Mouse (Mus musculus) T-helper 1 cell (primary cell): Measurements from ENCODE around the gene Tet3.

ENCODE experiments used
- in situ Hi-C: fragments of 300-600 bp; cut with MboI, MseI; formaldehyde crosslinking; loops from one replicate; pipeline ENCODE4 v1.15.1; 2025; ENCODE audit warnings: high pct_unique_total_duplicates

Tet3 gene

GRCm38 (mm10) chr6:83440510-83441258, 18.2 kb downstream of the Tet3 start:
- in situ Hi-C loops: no loop called here

DNA sequence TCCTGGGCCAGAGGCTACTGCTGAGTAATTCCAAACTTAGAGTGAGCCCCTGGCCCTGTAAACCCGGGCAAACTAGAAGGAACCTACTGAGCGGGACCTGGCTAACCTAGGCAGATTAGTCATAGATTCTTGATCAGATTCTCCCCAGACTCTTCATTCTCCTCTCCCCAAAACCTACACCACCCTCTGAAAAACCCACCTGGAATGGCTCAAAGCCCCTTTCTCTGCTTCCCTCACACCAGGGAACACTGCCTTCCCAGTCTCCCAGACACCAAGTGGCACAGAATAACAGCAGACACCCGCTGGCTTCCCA, 18.7 kb downstream of the Tet3 start:
- in situ Hi-C loops: no loop called here

- in situ Hi-C loops: no loop called here
These were observed 19.1 kb downstream of the Tet3 start for GRCm38 (mm10) chr6:83439781-83440180.

DNA sequence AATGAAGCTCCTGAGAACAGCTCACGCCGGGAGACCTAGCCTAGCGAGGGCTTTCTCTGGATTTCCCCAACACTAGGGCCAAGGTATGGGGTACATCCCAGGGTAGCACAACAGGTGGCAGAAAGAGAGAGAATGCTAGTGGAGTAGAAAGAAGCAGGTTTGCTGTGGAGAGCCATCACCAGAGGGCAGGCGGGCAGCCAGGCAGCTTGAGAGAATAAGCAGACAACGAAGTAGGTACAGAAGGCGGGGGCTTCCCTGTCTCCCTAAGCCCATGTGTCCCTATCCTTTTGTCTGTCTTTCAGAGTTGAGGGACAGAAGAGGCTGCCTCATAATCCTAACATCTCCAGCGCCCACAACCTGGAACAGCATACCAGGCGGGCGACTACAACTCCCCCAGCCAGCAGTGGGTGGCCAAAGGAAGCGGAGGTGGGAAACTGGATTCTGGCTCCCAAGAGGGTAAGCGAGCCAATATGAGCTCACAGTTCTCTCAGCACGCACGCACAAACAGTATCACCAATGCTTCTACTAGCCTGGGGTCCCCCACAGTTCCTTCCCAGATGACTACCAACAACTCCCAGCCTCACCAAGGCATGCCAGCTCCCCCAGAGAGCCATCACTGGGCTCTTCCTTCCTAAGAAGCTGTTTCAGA, 19.6 kb downstream of the Tet3 start:
- in situ Hi-C loops: no loop called here

GRCm38 (mm10) chr6:83438584-83438983, 20.3 kb downstream of the Tet3 start:
- in situ Hi-C loops: no loop called here

DNA sequence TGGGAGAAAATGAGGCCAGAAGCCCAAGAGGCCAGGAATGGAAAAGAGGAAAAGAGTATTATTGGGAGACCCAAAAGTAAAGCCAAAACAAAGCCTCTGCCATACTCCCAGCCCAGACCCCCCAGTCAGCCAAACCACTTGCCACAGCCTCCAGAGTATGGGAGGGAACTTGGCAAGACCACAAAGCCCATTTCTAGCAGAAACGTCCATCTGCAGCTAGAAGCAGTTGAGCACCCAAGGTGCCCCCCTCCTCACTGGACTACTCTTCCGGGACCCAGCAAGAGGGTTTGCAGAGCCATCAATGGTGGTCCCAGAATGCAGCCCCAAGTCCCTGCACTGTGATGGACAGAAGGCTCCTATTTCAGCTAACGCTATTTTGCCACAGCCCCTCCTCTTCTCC, 21.1 kb downstream of the Tet3 start:
- in situ Hi-C loops: no loop called here

GRCm38 (mm10) chr6:83437225-83437624, 21.7 kb downstream of the Tet3 start:
- in situ Hi-C loops: no loop called here

DNA sequence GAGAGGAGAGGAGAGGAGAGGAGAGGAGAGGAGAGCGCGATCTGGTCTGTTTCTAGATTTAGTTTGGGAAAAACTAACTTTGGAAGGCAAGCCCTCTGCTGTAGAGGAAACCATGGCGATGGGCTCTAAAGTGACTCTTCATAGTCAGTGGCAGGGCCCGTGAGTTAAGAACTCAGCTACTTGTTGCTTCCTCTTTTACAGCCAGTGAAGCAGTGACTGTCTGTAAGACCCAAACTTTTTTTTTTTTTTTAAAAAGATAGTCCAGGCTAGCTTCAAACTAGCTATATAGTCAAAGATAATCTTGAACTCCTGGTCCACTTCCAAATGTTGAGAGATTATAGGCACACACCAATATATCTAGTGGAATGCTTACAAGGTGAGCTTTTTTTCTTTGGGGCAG, 22.3 kb downstream of the Tet3 start:
- in situ Hi-C loops: no loop called here

- in situ Hi-C loops: no loop called here
These were observed 23.7 kb downstream of the Tet3 start for GRCm38 (mm10) chr6:83435174-83435573.

GRCm38 (mm10) chr6:83433546-83433945, 25.3 kb downstream of the Tet3 start:
- in situ Hi-C loops: no loop called here

- in situ Hi-C loops: no loop called here
These were observed 25.9 kb downstream of the Tet3 start for GRCm38 (mm10) chr6:83432966-83433365.

DNA sequence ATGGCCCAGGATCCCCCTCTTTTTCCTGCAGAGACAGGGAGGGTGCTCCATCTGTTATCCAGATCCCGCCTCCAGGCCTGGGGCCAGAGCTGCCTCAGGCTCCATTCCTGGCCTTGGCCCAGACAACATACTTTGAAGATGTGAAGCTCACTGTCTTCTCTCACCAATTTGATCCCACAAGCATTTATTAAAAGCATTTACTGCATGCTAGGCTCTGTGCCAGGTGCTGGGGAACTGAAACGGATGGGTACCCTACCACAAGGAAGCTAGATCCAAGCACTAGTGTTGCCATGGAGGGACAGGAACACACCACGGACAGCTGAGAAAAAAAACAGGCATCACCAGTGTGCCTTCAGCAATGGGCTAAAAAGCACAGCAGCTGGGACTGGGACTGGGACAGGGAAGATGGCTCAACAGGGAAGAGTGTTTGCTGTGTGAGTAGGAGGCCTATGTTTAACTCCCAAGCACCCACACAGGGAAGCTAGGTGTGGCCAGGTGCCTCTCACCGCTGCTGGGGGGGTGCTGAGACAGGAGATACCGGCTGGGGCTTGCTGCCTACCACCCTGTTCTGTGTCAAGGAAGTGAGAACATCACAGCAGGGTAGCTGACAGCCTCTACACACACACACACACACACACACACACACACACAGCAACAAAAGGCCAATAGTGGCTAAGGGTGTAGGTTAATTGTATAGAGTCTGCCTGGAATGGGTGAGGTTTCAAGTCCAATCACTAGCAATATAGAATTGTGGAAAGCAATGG, 30.7 kb downstream of the Tet3 start:
- in situ Hi-C loops: no loop called here

GRCm38 (mm10) chr6:83427512-83427911, 31.4 kb downstream of the Tet3 start:
- in situ Hi-C loops: no loop called here

DNA sequence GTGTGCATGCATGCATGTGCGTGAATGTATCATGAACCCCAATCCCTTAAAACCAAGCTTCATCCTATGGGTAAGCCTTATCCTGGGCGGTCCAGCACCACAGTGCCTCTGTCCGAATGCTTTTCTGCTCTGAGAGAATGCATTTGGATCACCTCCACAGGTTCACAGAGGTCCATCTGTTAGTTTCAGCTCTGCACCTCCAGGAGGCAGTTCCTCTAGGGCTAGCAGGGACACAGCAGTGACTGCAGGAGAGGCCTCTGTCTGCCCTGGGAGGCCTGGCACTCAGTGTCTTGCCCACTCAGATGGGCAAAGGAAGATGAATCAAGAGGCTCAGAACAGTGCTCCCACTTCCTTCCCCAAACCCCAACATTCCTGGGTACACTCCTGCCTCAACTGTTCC, 32.3 kb downstream of the Tet3 start:
- in situ Hi-C loops: no loop called here

DNA sequence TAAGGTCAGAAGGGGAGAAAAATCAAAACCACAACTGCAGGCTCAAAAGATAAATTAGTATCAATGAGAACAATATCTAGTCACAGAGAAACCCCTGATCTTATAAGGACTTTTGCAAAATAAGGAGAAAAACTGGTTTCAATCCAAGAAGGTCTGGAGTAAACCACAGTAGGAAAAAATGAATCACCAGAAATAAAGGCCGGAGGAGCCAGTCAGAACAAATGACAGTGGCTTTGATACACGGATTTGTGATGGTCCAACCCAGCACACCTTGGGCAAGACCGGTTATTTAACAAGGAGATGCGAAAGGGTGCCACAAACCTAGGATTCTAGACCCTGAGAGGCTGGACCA, 34.9 kb downstream of the Tet3 start:
- in situ Hi-C loops: no loop called here

DNA sequence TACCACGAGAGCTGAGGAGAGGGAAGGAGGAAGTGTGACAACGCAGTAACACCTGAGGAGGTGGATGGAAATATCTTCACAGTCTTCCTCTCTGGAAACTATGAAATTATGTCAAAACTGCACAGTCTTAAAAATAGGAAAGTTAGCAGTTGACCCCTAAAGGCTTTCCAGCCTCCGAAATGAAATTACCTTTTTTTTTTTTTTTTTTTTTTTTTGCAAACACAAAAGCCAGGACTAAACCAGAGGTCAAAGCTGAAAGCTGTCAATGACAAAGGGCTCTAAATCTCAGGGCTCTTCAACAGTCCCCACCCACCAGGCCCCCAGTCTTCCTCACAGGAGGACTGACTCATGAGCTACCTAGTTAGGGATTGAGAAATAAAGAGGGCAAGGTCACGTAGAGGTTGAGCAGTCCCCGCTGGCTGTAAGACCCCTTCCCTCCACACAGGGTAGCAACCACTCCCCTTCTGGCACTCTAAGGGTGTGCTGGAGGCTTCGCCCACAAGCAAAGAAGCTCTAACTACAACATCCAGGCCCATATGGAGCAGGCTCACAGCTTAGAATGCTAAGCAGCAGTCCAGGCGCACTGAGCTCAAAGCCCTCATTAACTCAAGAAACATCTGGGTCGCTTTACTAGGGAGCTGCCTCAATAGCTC, 35.4 kb downstream of the Tet3 start:
- in situ Hi-C loops: no loop called here

GRCm38 (mm10) chr6:83421866-83422649, 36.8 kb downstream of the Tet3 start:
- in situ Hi-C loops: no loop called here

DNA sequence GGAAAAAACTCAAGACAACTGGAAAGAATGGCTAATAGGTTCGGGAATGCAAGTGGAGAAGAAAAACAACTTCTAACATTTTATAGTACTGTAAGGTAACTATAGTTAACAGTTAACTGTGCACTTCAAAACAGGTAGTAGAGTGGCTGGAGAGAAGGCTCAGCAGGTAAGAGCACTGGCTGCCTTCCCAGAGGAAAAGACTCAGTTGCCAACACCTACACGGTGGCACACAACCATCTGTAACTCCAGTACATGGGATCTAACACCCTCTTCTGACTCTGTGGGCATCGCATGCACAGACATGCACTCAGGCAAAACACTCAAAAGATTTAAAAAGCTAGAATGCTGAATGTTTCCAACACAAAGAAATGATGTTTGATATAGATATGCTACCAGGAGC, 39.4 kb downstream of the Tet3 start:
- in situ Hi-C loops: no loop called here

- in situ Hi-C loops: no loop called here
These were observed 41.4 kb downstream of the Tet3 start for GRCm38 (mm10) chr6:83417531-83417930.

DNA sequence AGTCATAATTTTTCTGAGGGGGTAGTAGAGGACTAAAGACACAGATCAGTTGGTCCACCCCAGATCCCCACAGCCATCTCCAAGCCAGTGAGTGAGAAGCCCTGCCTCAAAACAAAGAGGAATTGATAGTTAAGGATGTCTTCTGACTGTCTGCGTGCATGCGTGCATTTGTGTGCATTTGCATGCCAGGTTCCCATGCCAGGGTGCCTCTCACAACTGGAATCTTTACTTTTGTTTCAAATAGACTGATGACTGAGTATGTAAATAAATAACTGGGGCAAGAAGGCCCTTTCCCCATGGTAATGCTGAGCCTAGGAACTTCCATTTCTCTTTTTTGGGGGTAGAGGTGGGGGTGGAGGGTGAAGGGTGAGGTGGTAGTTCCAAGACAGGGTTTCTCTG, 41.8 kb downstream of the Tet3 start:
- in situ Hi-C loops: no loop called here

GRCm38 (mm10) chr6:83416261-83417103, 42.4 kb downstream of the Tet3 start:
- in situ Hi-C loops: no loop called here
